Mouse (Mus musculus) left cerebral cortex, postnatal 36 days (tissue): Measurements from ENCODE around the gene Adamts18. TPM values are rescaled to one million over a fixed set of nuclear protein-coding genes. Genes with fewer than 3 reads are reported as not detected.

Experiments
- DNase-seq, 2 experiments: peaks; one replicate each; pipeline ENCODE4 v3.0.0; 2021 to 2022; ENCODE audit warnings: low spot score in 2 of 2, mixed read lengths in 1 of 2
- intact Hi-C: fragments of 180-260 bp; cut with DNase I; formaldehyde crosslinking; loops from one replicate; pipeline ENCODE4 v1.15.1; 2025
- total RNA-seq, 2 experiments: library from RNA; stranded (reverse); gene quantifications; 2 replicates each; pipeline ENCODE4 v1.2.3; 2021

The Adamts18 gene
- total RNA-seq, 2 experiments from 2014 or later: 2.4 to 2.6 TPM

DNA sequence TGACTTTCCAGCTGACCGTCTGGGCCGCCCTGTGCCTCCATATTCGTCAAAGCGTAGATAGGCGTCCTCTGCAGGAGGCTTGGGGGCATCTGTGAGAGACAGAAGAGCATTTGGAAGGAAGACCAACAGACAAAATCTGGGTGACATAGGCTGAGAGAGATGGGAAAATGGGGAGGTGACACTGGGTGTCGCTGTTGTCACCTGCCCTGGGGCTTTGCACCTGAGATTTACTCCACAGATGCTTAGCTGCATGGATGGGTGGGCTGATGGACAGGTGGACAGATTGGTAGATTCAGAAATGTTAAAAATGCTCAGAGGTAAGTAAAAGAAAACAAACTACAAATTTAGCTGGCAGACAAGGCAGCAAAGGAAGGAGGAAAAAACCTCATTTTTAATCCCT, 73.2 kb downstream of the Adamts18 start:
- DNase-seq: no peak

DNA sequence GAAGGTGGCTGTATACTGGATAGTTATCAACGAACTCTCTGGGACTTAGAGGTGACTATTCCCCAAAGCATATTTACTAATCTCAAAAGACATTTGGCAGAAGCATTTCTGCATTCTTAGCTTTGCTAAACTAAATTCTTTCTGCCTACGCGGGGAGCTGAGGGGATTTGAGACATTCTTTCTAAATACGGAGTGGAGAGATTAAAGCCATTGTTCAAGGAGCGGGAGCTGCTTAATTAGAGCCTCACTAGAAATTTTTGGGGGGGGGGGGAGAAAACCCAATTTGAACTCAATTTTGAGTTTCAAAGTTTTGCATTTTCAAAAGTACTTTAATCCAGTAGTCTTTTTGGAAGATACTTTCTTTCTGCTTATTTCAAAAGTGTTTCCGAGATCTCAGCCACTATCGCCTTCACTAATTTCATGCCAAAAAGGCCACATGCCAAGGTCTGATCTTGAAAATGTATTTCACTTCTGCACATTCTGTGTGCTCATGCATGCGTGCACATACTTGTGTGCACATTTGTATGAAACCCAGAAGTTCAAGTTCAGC, 79.6 kb downstream of the Adamts18 start:
- intact Hi-C loops: loop anchor here (10.0 kb wide), 1 partner anchor 216 kb away; no protein-coding TSS in a partner anchor

More for the DNA sequence above, 73.2 kb downstream of the Adamts18 start:
- intact Hi-C loops: no loop called here

DNA sequence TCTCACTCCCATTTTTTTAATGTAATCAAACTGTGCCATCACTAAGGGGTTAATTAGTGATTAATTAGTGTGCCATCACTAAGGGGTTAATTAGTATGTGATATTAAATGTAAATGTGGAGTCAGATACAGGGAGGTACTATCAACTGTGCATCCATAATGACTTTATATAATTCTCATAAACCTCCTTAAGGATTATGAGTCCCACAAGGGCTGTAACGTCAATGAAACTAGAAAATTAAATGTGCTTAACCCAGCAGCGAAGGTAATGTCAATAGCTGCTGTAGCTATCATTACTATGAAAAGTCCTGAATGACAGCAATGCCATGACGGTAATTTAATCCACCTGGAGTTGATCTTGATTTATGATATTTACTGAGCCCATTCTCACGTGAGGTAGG, 83.4 kb downstream of the Adamts18 start:
- intact Hi-C loops: loop anchor here (10.0 kb wide), 1 partner anchor 220 kb away; no protein-coding TSS in a partner anchor
- no peak for DNase-seq

More for the DNA sequence above, 79.6 kb downstream of the Adamts18 start:
- DNase-seq: no peak

DNA sequence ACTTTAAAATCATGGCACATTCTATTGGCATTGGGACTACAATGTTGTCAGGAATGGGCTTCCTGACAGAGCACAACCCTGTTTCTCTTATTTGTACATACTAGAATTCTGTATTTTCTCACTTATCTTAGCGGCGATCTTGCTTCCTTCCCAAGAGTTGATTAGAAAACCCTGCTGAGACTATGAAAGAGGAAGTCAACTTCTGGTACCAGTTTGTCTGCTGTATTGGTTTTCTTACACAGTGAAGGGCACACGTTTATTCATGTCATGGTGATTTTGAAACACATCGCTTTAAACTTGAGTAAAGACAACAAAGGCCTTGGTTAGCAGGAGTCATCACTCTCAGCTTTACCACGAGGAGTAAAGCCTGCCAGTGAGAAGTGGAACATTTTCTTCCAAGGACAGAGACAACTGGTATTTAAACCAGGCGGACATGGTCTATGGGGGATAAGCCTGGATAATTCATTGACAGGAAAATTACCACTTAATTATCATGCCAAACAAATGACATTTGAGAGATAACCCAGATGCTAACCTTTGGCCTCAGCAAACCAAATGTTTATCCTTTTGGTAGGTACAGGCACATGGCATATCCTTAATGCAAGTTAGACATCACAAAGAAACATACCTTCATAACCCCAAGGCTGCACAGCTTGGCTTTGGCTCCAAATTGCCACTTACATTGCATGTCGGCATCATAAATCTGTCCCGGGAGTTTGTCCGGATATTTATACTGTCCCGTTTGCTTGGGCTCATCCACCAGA, 84.8 kb downstream of the Adamts18 start:
- intact Hi-C loops: loop anchor here (10.0 kb wide), 1 partner anchor 221 kb away; no protein-coding TSS in a partner anchor
- no peak for DNase-seq

- intact Hi-C loops: loop anchor here (10.0 kb wide), 1 partner anchor 223 kb away; no protein-coding TSS in a partner anchor
- no peak for DNase-seq
These were observed 86.4 kb downstream of the Adamts18 start for GRCm38 (mm10) chr8:113762101-113762500.

DNA sequence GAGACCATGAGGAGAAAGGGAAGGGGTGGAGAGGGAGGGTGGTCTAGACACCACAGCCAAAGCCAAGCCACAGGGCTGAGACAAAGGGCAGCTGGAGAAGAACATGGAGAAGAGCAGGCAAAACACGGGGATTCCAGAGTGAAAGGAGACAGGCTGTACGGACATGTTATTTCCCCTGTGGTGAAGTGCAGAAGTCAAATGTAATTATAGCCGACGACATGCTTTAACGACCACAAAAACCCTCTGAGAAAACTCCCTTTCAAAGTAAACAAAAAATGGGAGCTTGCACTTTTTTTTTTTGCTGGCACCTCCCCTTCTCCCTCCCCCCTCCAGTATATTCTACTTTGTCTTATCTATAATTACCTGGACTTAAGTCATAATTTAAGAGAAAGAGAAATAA, 92.7 kb downstream of the Adamts18 start:
- DNase-seq: no peak
- intact Hi-C loops: no loop called here

GRCm38 (mm10) chr8:113753153-113753552, 95.4 kb downstream of the Adamts18 start:
- no peak for DNase-seq
- intact Hi-C loops: no loop called here

- no peak for DNase-seq
- intact Hi-C loops: no loop called here
These were observed 96.2 kb downstream of the Adamts18 start for GRCm38 (mm10) chr8:113752349-113752748.

DNA sequence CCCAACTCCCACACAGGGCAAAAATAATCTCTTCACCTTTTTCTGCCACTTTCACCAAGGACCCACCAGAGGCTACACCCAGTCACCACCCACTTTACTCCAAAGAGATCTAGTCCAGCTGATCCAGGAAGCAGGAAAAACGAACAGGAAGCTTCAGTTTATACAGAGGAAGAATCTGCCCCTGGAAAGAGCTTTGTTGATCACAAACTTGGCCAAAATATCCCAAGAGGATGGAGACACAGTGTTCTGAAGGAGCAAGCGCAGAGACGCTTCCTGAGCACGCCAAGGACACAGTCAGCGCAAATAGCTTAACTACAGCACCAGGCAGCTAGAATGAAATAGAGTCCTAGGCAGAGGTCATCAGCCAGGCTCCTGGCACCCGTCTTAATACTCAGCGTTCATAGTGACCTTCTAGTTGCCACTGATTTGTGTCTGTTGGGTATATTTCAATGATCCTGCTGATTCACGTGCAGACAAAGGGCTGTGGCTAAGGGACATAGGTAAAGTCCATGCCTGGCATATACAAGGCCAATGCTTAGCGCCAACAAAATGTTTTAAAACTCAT, 113.0 kb downstream of the Adamts18 start:
- DNase-seq: no peak
- intact Hi-C loops: no loop called here

GRCm38 (mm10) chr8:113725331-113725730, 123.2 kb downstream of the Adamts18 start:
- intact Hi-C loops: no loop called here
- DNase-seq: no peak

- intact Hi-C loops: no loop called here
- no peak for DNase-seq
These were observed 124.5 kb downstream of the Adamts18 start for GRCm38 (mm10) chr8:113723873-113724538.

- DNase-seq: no peak
- intact Hi-C loops: no loop called here
These were observed 127.1 kb downstream of the Adamts18 start for GRCm38 (mm10) chr8:113721459-113721858.

- intact Hi-C loops: no loop called here
These were observed 143.6 kb downstream of the Adamts18 start for GRCm38 (mm10) chr8:113704968-113705367.

GRCm38 (mm10) chr8:113691622-113692343, 156.8 kb downstream of the Adamts18 start:
- intact Hi-C loops: no loop called here
- no peak for DNase-seq

More at GRCm38 (mm10) chr8:113704968-113705367, 143.6 kb downstream of the Adamts18 start:
- no peak for DNase-seq

- intact Hi-C loops: no loop called here
- no peak for DNase-seq
These were observed 160.0 kb downstream of the Adamts18 start for GRCm38 (mm10) chr8:113688543-113688915.

- DNase-seq: no peak
- intact Hi-C loops: no loop called here
These were observed 160.5 kb downstream of the Adamts18 start for GRCm38 (mm10) chr8:113687889-113688542.

DNA sequence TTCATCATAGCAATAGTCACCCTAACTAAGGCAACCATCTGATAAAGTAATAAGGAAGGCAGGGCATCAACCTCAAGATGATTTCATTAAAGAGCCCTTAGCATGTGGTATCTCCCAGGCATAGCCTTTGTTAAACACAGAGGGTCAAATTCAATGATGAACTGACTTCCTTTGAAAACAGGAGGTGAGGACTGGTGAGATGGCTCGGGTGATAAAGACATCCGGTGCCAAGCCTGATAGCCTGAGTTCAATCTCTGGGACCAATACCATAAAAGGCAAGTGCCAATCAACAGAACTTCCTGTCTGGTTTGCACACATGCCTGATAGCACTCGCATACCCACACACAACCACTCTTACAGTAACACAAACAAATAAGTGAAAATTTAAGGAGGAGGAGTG, 169.2 kb downstream of the Adamts18 start:
- DNase-seq: no peak
- intact Hi-C loops: no loop called here

GRCm38 (mm10) chr8:113676811-113677210, 171.7 kb downstream of the Adamts18 start:
- no peak for DNase-seq
- intact Hi-C loops: no loop called here

GRCm38 (mm10) chr8:113675281-113675680, 173.3 kb downstream of the Adamts18 start:
- intact Hi-C loops: no loop called here

More at GRCm38 (mm10) chr8:113675281-113675680, 173.3 kb downstream of the Adamts18 start:
- no peak for DNase-seq
